Mouse (Mus musculus) CH12.LX (cell line): Measurements from ENCODE around the gene E030018B13Rik. TPM values are rescaled to one million over a fixed set of nuclear protein-coding genes. Genes with fewer than 3 reads are reported as not detected.
A peak's percentile ranks its signal among the peaks of the same experiment; 100 is the strongest.

Experiments
- DNase-seq: peaks from one replicate; pipeline ENCODE4 v3.0.0-alpha.2; 2013; ENCODE audit errors: extremely low read depth
- H3K27ac ChIP-seq: 2 replicates; pipeline ENCODE4 v1.5.1; 2012; ENCODE audit warnings: low read depth, mild to moderate bottlenecking, control low read depth, moderate library complexity; ENCODE audit not compliant: insufficient read depth
- H3K27me3 ChIP-seq: replicated peaks from 2 replicates; pipeline ENCODE3; 2012; ENCODE audit warnings: inconsistent platforms
- H3K36me3 ChIP-seq, 2 experiments: replicated peaks in 1 of 2; 2 replicates each; pipeline versions ENCODE3 to v1.6.1; 2012; ENCODE audit warnings: inconsistent platforms in 1 of 2, low read length in 1 of 2, mild to moderate bottlenecking in 1 of 2, mixed read lengths in 1 of 2, moderate library complexity in 1 of 2; ENCODE audit not compliant: control insufficient read depth in 1 of 2, insufficient read depth in 1 of 2
- H3K4me1 ChIP-seq, 2 experiments: 2 replicates each; pipeline ENCODE4 v1.6.1; 2012; ENCODE audit warnings: inconsistent platforms in 1 of 2, moderate library complexity in 1 of 2; ENCODE audit not compliant: insufficient read depth in 2 of 2, control insufficient read depth in 1 of 2
- H3K4me2 ChIP-seq: 2 replicates; pipeline ENCODE4 v1.6.1; 2012; ENCODE audit warnings: low read depth, mild to moderate bottlenecking, control low read depth; ENCODE audit not compliant: poor library complexity, insufficient read depth, severe bottlenecking
- H3K4me3 ChIP-seq, 3 experiments: fragments of 150-350 bp in 1 of 3; sonication (generic) in 1 of 3; replicated peaks in 1 of 3; 2 replicates each; pipeline versions ENCODE3 to v1.5.1; 2011 to 2012; ENCODE audit warnings: low read depth in 2 of 3, low read length in 2 of 3, mild to moderate bottlenecking in 2 of 3, moderate library complexity in 2 of 3, control low read depth in 1 of 3, improper control_type of control experiment in 1 of 3, inconsistent platforms in 1 of 3, mixed read lengths in 1 of 3; ENCODE audit not compliant: poor library complexity in 1 of 3
- H3K79me2 ChIP-seq: replicated peaks from 2 replicates; pipeline ENCODE4 v1.6.1; 2012; ENCODE audit warnings: mild to moderate bottlenecking, moderate library complexity; ENCODE audit not compliant: control insufficient read depth, poor library complexity, insufficient read depth, severe bottlenecking; ENCODE audit errors: extremely low read depth
- H3K9ac ChIP-seq: 2 replicates; pipeline ENCODE4 v1.6.1; 2012; ENCODE audit warnings: low read depth, mild to moderate bottlenecking, control low read depth, moderate library complexity; ENCODE audit not compliant: insufficient read depth
- H3K9me3 ChIP-seq: replicated peaks from 2 replicates; pipeline ENCODE3; 2012; ENCODE audit warnings: low read length, inconsistent platforms, mixed read lengths
- BHLHE40 ChIP-seq: IDR thresholded peaks from 2 replicates; pipeline ENCODE4 v1.6.1; 2011; ENCODE audit warnings: mild to moderate bottlenecking, low read depth, low read length, improper control_type of control experiment
- CHD1 ChIP-seq: IDR thresholded peaks from 2 replicates; pipeline ENCODE4 v1.6.1; 2012; ENCODE audit warnings: low read depth, low read length, improper control_type of control experiment, inconsistent platforms
- CHD2 ChIP-seq: IDR thresholded peaks from 2 replicates; pipeline ENCODE4 v1.6.1; 2011; ENCODE audit warnings: low read length, improper control_type of control experiment
- CTCF ChIP-seq, 2 experiments: IDR thresholded peaks in 1 of 2; conservative IDR thresholded peaks in 1 of 2; 2 replicates each; pipeline ENCODE4 v1.5.1; 2011 to 2012; ENCODE audit warnings: low read depth in 2 of 2, low read length in 2 of 2, improper control_type of control experiment in 1 of 2, inconsistent platforms in 1 of 2, mild to moderate bottlenecking in 1 of 2, moderate library complexity in 1 of 2
- EP300 ChIP-seq: IDR thresholded peaks from 2 replicates; pipeline ENCODE4 v1.6.1; 2011; ENCODE audit warnings: low read length, improper control_type of control experiment
- GABPA ChIP-seq: IDR thresholded peaks from 2 replicates; pipeline ENCODE4 v1.6.1; 2012; ENCODE audit warnings: low read depth, low read length, improper control_type of control experiment, inconsistent platforms; ENCODE audit not compliant: insufficient replicate concordance
- JUND ChIP-seq: conservative IDR thresholded peaks from 2 replicates; pipeline ENCODE4 v1.6.1; 2011; ENCODE audit warnings: low read depth, low read length, improper control_type of control experiment
- KAT2A ChIP-seq: IDR thresholded peaks from 2 replicates; pipeline ENCODE4 v1.6.1; 2012; ENCODE audit warnings: low read length, improper control_type of control experiment, inconsistent platforms; ENCODE audit not compliant: insufficient replicate concordance
- MAZ ChIP-seq: IDR thresholded peaks from 2 replicates; pipeline ENCODE4 v1.6.1; 2012; ENCODE audit warnings: low read depth, mild to moderate bottlenecking, inconsistent platforms, low read length, improper control_type of control experiment, moderate library complexity
- MEF2A ChIP-seq: IDR thresholded peaks from 2 replicates; pipeline ENCODE4 v1.6.1; 2014; ENCODE audit warnings: low read depth, mild to moderate bottlenecking, inconsistent platforms, low read length, improper control_type of control experiment, borderline replicate concordance
- MXI1 ChIP-seq: IDR thresholded peaks from 2 replicates; pipeline ENCODE4 v1.6.1; 2011; ENCODE audit warnings: mild to moderate bottlenecking, low read depth, low read length, improper control_type of control experiment
- MYC ChIP-seq: IDR thresholded peaks from 2 replicates; pipeline ENCODE4 v1.6.1; 2011; ENCODE audit warnings: low read depth, mild to moderate bottlenecking, improper control_type of control experiment, low read length
- NELFE ChIP-seq: IDR thresholded peaks from 2 replicates; pipeline ENCODE4 v1.6.1; 2011; ENCODE audit warnings: low read depth, low read length, improper control_type of control experiment
- PAX5 ChIP-seq: IDR thresholded peaks from 2 replicates; pipeline ENCODE4 v1.6.1; 2012; ENCODE audit warnings: low read length, inconsistent platforms, mixed read lengths
- POLR2A ChIP-seq: IDR thresholded peaks from 2 replicates; pipeline ENCODE4 v1.6.1; 2011; ENCODE audit warnings: low read depth, mild to moderate bottlenecking, improper control_type of control experiment, low read length
- POLR2AphosphoS2 ChIP-seq: IDR thresholded peaks from 2 replicates; pipeline ENCODE4 v1.6.1; 2011; ENCODE audit warnings: low read depth, low read length, improper control_type of control experiment
- RAD21 ChIP-seq: IDR thresholded peaks from 2 replicates; pipeline ENCODE4 v1.6.1; 2011; ENCODE audit warnings: low read depth, mild to moderate bottlenecking, low read length, improper control_type of control experiment, moderate library complexity
- SIN3A ChIP-seq: IDR thresholded peaks from 2 replicates; pipeline ENCODE4 v1.6.1; 2012; ENCODE audit warnings: low read length, improper control_type of control experiment, inconsistent platforms
- TBP ChIP-seq: conservative IDR thresholded peaks from 2 replicates; pipeline ENCODE4 v1.6.1; 2011; ENCODE audit warnings: low read depth, low read length, improper control_type of control experiment
- TCF12 ChIP-seq: IDR thresholded peaks from 2 replicates; pipeline ENCODE4 v1.6.1; 2014; ENCODE audit warnings: low read depth, mild to moderate bottlenecking, inconsistent platforms, low read length, improper control_type of control experiment
- UBTF ChIP-seq: IDR thresholded peaks from 2 replicates; pipeline ENCODE4 v1.6.1; 2012; ENCODE audit warnings: low read depth, mild to moderate bottlenecking, inconsistent platforms, low read length, improper control_type of control experiment, moderate library complexity
- ZC3H11A ChIP-seq: IDR thresholded peaks from 2 replicates; pipeline ENCODE4 v1.6.1; 2012; ENCODE audit warnings: low read depth, mild to moderate bottlenecking, inconsistent platforms, low read length, improper control_type of control experiment
- dilution Hi-C: fragments of 300-500 bp; cut with MboI; formaldehyde crosslinking; loops from 2 replicates; pipeline ENCODE4 v1.14.3; 2020; ENCODE audit warnings: low sequenced_read_pairs; ENCODE audit not compliant: extremely low pct_unique_long_range_greater_than_20kb, extremely low pct_ligation_motif_present
- in situ Hi-C: fragments of 300-500 bp; cut with MboI; formaldehyde crosslinking; loops from 3 replicates; pipeline ENCODE4 v1.14.3; 2019; ENCODE audit warnings: low sequenced_read_pairs, low pct_ligation_motif_present, low pct_unique_long_range_greater_than_20kb, mixed read lengths
- polyA plus RNA-seq: library from polyadenylated mRNA; unstranded; fragments of >175 nt; gene quantifications from 2 replicates; pipeline ENCODE4 v1.2.1, GENCODE M21; 2012; ENCODE audit warnings: low read depth; ENCODE audit not compliant: insufficient read length
- total RNA-seq, 2 experiments: library from RNA; depleted of rRNA; stranded (reverse); fragments of 300-350 nt in 1 of 2; fragments of >200 nt in 1 of 2; gene quantifications; 2 replicates each; pipeline ENCODE4 v1.2.3; 2012 to 2014

The E030018B13Rik gene
- total and polyA plus RNA-seq, 3 experiments = not detected

- TF ChIP-seq GABPA (no peak), MYC (peak; percentile 86), PAX5 (no peak), POLR2A (no peak), CHD1 (peak; percentile 54; the same call in 1 of the 2 replicates), NELFE (no peak), MXI1 (peak; percentile 66; the same call in 1 of the 2 replicates), TCF12 (peak; percentile 99), MEF2A (peak; percentile 99), BHLHE40 (peak; percentile 88), SIN3A (peak; percentile 72), JUND (peak; percentile 39; the same call in 1 of the 2 replicates), RAD21 (no peak; the same call in none of the 2 replicates), ZC3H11A (no peak), KAT2A (0 out of 2 replicates have a peak, but pooled peaks have one; percentile 32), UBTF (no peak), EP300 (peak; percentile 97), TBP (0 out of 2 replicates have a peak, but pooled peaks have one; percentile 25), CTCF (conservative IDR thresholded peaks at IDR 0.05 in 1 of 2, IDR thresholded peaks at IDR 0.05 in 1 of 2; ENCODE audit: low read depth in 2 of 2, low read length in 2 of 2) (no peak), CHD2 (peak; percentile 73)
Observed at GRCm38 (mm10) chr7:63911383-63912233, 5.0 kb upstream of the E030018B13Rik start (continued).

- H3K79me2 ChIP-seq = peaks cover 8% of the 10 kb centered on the region
- H3K4me3 ChIP-seq = peak overlapping the region in 1 of 3 experiments; percentile 12
- H3K4me2 ChIP-seq = peak overlapping the region; percentile 64
- TF ChIP-seq TBP = 0 out of 2 replicates have a peak, but pooled peaks have one; percentile 5
- TF ChIP-seq MXI1 = no peak
- TF ChIP-seq POLR2AphosphoS2 = no peak
- no peak for TF ChIP-seq MAZ
- TF ChIP-seq MYC = no peak
- 0 out of 2 replicates have a peak, but pooled peaks have one; percentile 25 for TF ChIP-seq UBTF
- peaks cover 38 to 76% of the 10 kb centered on the region in 2 experiments for H3K4me1 ChIP-seq
- in situ Hi-C loops (no loop called here), dilution Hi-C loops (no loop called here)
- H3K36me3 ChIP-seq = peaks cover 0 to under 1% of the 10 kb centered on the region in 2 experiments
- no peaks in the 10 kb centered on the region for H3K9me3 ChIP-seq
- no peaks in the 10 kb centered on the region for H3K27me3 ChIP-seq
- DNase-seq = peak; percentile 53
- H3K9ac ChIP-seq = peak overlapping the region; percentile 44; the same call in 1 of the 2 replicates
- H3K27ac ChIP-seq = peak overlapping the region; percentile 100
Observed at GRCm38 (mm10) chr7:63912234-63912810, 4.3 kb upstream of the E030018B13Rik start.
